Comparison of ENCODE assay signal across 9 mouse cellular contexts in the genomic region with DNA sequence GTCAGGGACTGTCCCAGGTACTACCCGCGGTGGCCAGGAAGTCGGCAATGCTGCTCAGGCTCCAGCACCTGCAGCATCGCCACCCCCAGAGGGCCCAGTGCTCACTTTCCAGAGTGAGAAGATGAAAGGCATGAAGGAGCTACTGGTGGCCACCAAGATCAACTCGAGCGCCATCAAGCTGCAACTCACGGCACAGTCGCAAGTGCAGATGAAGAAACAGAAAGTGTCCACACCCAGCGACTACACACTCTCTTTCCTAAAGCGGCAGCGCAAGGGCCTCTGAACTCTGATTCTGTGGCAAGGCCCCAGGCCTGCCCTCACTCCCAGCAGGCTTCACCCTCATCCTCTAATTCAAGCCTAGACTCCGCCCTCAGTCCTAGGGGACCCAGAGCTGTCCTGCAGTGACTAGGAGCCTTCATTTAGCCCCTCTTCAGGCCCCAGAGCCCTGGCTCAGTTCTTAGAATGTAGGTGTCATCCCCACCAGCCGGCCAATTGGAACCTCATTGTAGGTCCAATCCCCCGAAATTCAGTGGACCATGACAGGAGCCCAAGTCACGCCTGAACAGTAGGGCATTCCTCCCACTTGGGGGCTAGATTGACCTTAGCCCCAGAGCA. TPM values are rescaled to one million over a fixed set of nuclear protein-coding genes. Genes with fewer than 3 reads are reported as not detected.
DNase-seq lines count a peak whose midpoint lies in the region; ATAC-seq and TF ChIP-seq lines count a peak whose summit lies in the region.
"Had no signal": no experiment of that assay in that cellular context is flagged by ENCODE, and none has a peak within 500 bp of the region (broad histone marks: within the 10 kb centered on the region; RNA-seq: fewer than 3 reads in every experiment).

No protein-coding gene starts in this region.

- peak overlapping the region; percentile 67; the same call in 1 of the 2 replicates for H3K4me3 ChIP-seq in embryonic facial prominence, embryonic 13.5 days
- peak overlapping the region; percentile 83 for H3K4me3 ChIP-seq in liver, embryonic 16.5 days (ENCODE audit: low read depth, low read length)
- H3K4me3 ChIP-seq in olfactory bulb, adult 2 months (ENCODE audit: insufficient read depth, low read depth, low read length) = no peak overlapping the region

- H3K4me1 ChIP-seq in embryonic facial prominence, embryonic 13.5 days = peaks cover 39% of the 10 kb centered on the region
- H3K4me1 ChIP-seq in liver, embryonic 16.5 days (ENCODE audit: control insufficient read depth, low read depth, low read length) = peaks cover 52% of the 10 kb centered on the region
- H3K4me1 ChIP-seq in olfactory bulb, adult 2 months (ENCODE audit: control insufficient read depth, insufficient read depth, low read length) = peaks cover 39% of the 10 kb centered on the region

- TF ChIP-seq CTCF in olfactory bulb, adult 2 months (IDR thresholded peaks at IDR 0.05; ENCODE audit: insufficient read depth, low read depth, low read length) = no peak

- H3K27me3 ChIP-seq in embryonic facial prominence, embryonic 13.5 days = no peaks in the 10 kb centered on the region
- no peaks in the 10 kb centered on the region for H3K27me3 ChIP-seq in liver, embryonic 16.5 days (ENCODE audit: control insufficient read depth, insufficient read depth, low read depth, low read length)
- H3K27me3 ChIP-seq: Patski had no signal

- no peak for TF ChIP-seq POLR2A in olfactory bulb, adult 2 months (IDR thresholded peaks at IDR 0.05; ENCODE audit: insufficient read depth, low read depth, low read length)

- peak overlapping the region; percentile 90; the same call in 1 of the 2 replicates for H3K4me2 ChIP-seq in embryonic facial prominence, embryonic 13.5 days
- H3K4me2 ChIP-seq in liver, embryonic 16.5 days (ENCODE audit: low read depth, low read length) = peak overlapping the region; percentile 100

- no peak overlapping the region; the same call in 1 of the 2 replicates for H3K27ac ChIP-seq in embryonic facial prominence, embryonic 13.5 days
- H3K27ac ChIP-seq in liver, embryonic 16.5 days (ENCODE audit: low read length) = peak overlapping the region; percentile 76
- H3K27ac ChIP-seq in olfactory bulb, adult 2 months (ENCODE audit: insufficient read depth, low read depth, low read length) = peak overlapping the region; percentile 50; the same call in 1 of the 2 replicates

- H3K9ac ChIP-seq in embryonic facial prominence, embryonic 13.5 days = no peak overlapping the region
- peak overlapping the region; percentile 46 for H3K9ac ChIP-seq in liver, embryonic 16.5 days (ENCODE audit: low read depth, low read length)

- WGBS in embryonic facial prominence, embryonic 13.5 days = 70% methylated on average over 15 of the region's 15 CpGs
- 33% methylated on average over 15 of the region's 15 CpGs for WGBS in liver, embryonic 16.5 days (ENCODE audit: insufficient replicate concordance)
- 70% methylated on average over 15 of the region's 15 CpGs for WGBS in olfactory bulb, adult 2 months

- ATAC-seq in embryonic facial prominence, embryonic 13.5 days (ENCODE audit: insufficient number of reproducible peaks, insufficient read depth, low FRiP score, low TSS enrichment, low read depth) = no peak
- peak; percentile 71 for ATAC-seq in inflammation-experienced regulatory T-cells, adult 6 months
- ATAC-seq in liver, embryonic 16.5 days (ENCODE audit: low read depth) = no peak

- DNase-seq in cerebellum, adult 9-10 months = peak; percentile 54
- DNase-seq in cerebellum, adult 18-20 months = no peak
- DNase-seq in left cerebral cortex, adult 11 months (ENCODE audit: low spot score) = no peak
- DNase-seq in yolk sac, embryonic 10.5 days (ENCODE audit: low spot score) = no peak

- no peaks in the 10 kb centered on the region for H3K9me3 ChIP-seq in embryonic facial prominence, embryonic 13.5 days
- H3K9me3 ChIP-seq in liver, embryonic 16.5 days (replicated peaks; ENCODE audit: control insufficient read depth, low read length) = no peaks in the 10 kb centered on the region

- H3K36me3 ChIP-seq in embryonic facial prominence, embryonic 13.5 days = peaks cover 62% of the 10 kb centered on the region
- peaks cover 10% of the 10 kb centered on the region for H3K36me3 ChIP-seq in liver, embryonic 16.5 days (ENCODE audit: control insufficient read depth, insufficient read depth)

RNA-seq across cellular contexts. Expression of a gene that starts 0.9 kb away (rescaled TPM):
- 13.8 and 15.3 TPM in 2 replicates for polyA plus RNA-seq in embryonic facial prominence, embryonic 13.5 days (2015; fragmentation: Nextera tagmentation; extraction: Ambion mirVana)
- 100 to 1,000 TPM in 1 of 3 experiments, 10 to 100 TPM in 2; 68.4 to 105 (median 88.5) TPM for polyA plus RNA-seq in inflammation-experienced regulatory T-cells, adult 6 months (2017; shearing (Covaris generic))
- 8.2 and 8.6 TPM in 2 replicates for polyA plus RNA-seq in liver, embryonic 16.5 days (2015; fragmentation: Nextera tagmentation; extraction: Ambion mirVana)
- 158 TPM in 1 of 2 replicates, not detected in the other for polyA plus RNA-seq in olfactory bulb, adult 2 months (2012; ENCODE audit: insufficient read depth, insufficient read length, low replicate concordance, missing spikeins)

RNA-seq across cellular contexts. Expression of a gene that starts 5.2 kb away (rescaled TPM):
- 91.6 and 92.4 TPM in 2 replicates for polyA plus RNA-seq in embryonic facial prominence, embryonic 13.5 days (2015; fragmentation: Nextera tagmentation; extraction: Ambion mirVana)
- 10 to 100 TPM; 15.8 to 18.7 (median 16.3) TPM for polyA plus RNA-seq in inflammation-experienced regulatory T-cells, adult 6 months (2017; shearing (Covaris generic))
- polyA plus RNA-seq in liver, embryonic 16.5 days (2015; fragmentation: Nextera tagmentation; extraction: Ambion mirVana) = 19.5 and 21.0 TPM in 2 replicates
- polyA plus RNA-seq in olfactory bulb, adult 2 months (2012; ENCODE audit: insufficient read depth, insufficient read length, low replicate concordance, missing spikeins) = not detected in 2 replicates

RNA-seq across cellular contexts. Expression of a gene that starts 23.5 kb away (rescaled TPM):
- 137 and 151 TPM in 2 replicates for polyA plus RNA-seq in embryonic facial prominence, embryonic 13.5 days (2015; fragmentation: Nextera tagmentation; extraction: Ambion mirVana)
- 10 to 100 TPM; 53.3 to 63.5 (median 59.1) TPM for polyA plus RNA-seq in inflammation-experienced regulatory T-cells, adult 6 months (2017; shearing (Covaris generic))
- 52.1 and 58.4 TPM in 2 replicates for polyA plus RNA-seq in liver, embryonic 16.5 days (2015; fragmentation: Nextera tagmentation; extraction: Ambion mirVana)
- 340 TPM in 1 of 2 replicates, not detected in the other for polyA plus RNA-seq in olfactory bulb, adult 2 months (2012; ENCODE audit: insufficient read depth, insufficient read length, low replicate concordance, missing spikeins)

RNA-seq across cellular contexts. Expression of a gene that starts 33.7 kb away (rescaled TPM):
- 0.91 and 0.92 TPM in 2 replicates for polyA plus RNA-seq in embryonic facial prominence, embryonic 13.5 days (2015; fragmentation: Nextera tagmentation; extraction: Ambion mirVana)
- polyA plus RNA-seq in inflammation-experienced regulatory T-cells, adult 6 months (2017; shearing (Covaris generic)) = under 1 TPM; 0.15 to 0.36 (median 0.26) TPM
- polyA plus RNA-seq in liver, embryonic 16.5 days (2015; fragmentation: Nextera tagmentation; extraction: Ambion mirVana) = 0.34 and 0.40 TPM in 2 replicates
- not detected in 2 replicates for polyA plus RNA-seq in olfactory bulb, adult 2 months (2012; ENCODE audit: insufficient read depth, insufficient read length, low replicate concordance, missing spikeins)

RNA-seq across cellular contexts. Expression of a gene that starts 44.2 kb away (rescaled TPM):
- polyA plus RNA-seq in embryonic facial prominence, embryonic 13.5 days (2015; fragmentation: Nextera tagmentation; extraction: Ambion mirVana) = 3.7 and 5.4 TPM in 2 replicates
- 1 to 10 TPM; 3.4 to 6.5 (median 5.7) TPM for polyA plus RNA-seq in inflammation-experienced regulatory T-cells, adult 6 months (2017; shearing (Covaris generic))
- polyA plus RNA-seq in liver, embryonic 16.5 days (2015; fragmentation: Nextera tagmentation; extraction: Ambion mirVana) = 5.8 and 11.2 TPM in 2 replicates
- not detected in 2 replicates for polyA plus RNA-seq in olfactory bulb, adult 2 months (2012; ENCODE audit: insufficient read depth, insufficient read length, low replicate concordance, missing spikeins)
